ENCODE assay signal across 19 mouse cellular contexts in genomic region chr8:83599814-83600213, GRCm38 (mm10). TPM values are rescaled to one million over a fixed set of nuclear protein-coding genes. Genes with fewer than 3 reads are reported as not detected.
A peak's percentile ranks its signal among the peaks of the same experiment; 100 is the strongest.
DNase-seq lines count a peak whose midpoint lies in the region; ATAC-seq and TF ChIP-seq lines count a peak whose summit lies in the region.
"Had no signal": no experiment of that assay in that cellular context is flagged by ENCODE, and none has a peak within 500 bp of the region (broad histone marks: within the 10 kb centered on the region; RNA-seq: fewer than 3 reads in every experiment).

No protein-coding gene starts in this region.

- no peaks in the 10 kb centered on the region for H3K27me3 ChIP-seq in MEL (ENCODE audit: control insufficient read depth in 1 of 2, insufficient read depth in 2 of 2, low read length in 2 of 2)
- H3K27me3 ChIP-seq in liver, embryonic 13.5 days: no peaks in the 10 kb centered on the region
- no peaks in the 10 kb centered on the region for H3K27me3 ChIP-seq in midbrain, embryonic 15.5 days (replicated peaks)
- H3K27me3 ChIP-seq: kidney, embryonic 15.5 days; lung, embryonic 15.5 days had no signal

- H3K4me2 ChIP-seq in liver, embryonic 13.5 days: peak overlapping the region; percentile 67
- no peak overlapping the region for H3K4me2 ChIP-seq in midbrain, embryonic 15.5 days
- H3K4me2 ChIP-seq: forebrain, embryonic 13.5 days; kidney, embryonic 15.5 days; lung, embryonic 15.5 days; midbrain, embryonic 11.5 days had no signal

- TF ChIP-seq RAD21 in MEL (IDR thresholded peaks at IDR 0.05; ENCODE audit: low read depth, low read length): no peak

- H3K9ac ChIP-seq in MEL (ENCODE audit: control insufficient read depth, low read depth, low read length, poor library complexity, severe bottlenecking): peak overlapping the region; percentile 4; the same call in 1 of the 2 replicates
- H3K9ac ChIP-seq in liver, embryonic 13.5 days: peak overlapping the region; percentile 66
- no peak overlapping the region for H3K9ac ChIP-seq in midbrain, embryonic 15.5 days
- H3K9ac ChIP-seq: forebrain, embryonic 13.5 days; kidney, embryonic 15.5 days; lung, embryonic 15.5 days had no signal

- peak overlapping the region; percentile 62 for H3K27ac ChIP-seq in MEL (ENCODE audit: control insufficient read depth, low read depth, low read length)
- peak overlapping the region; percentile 97 for H3K27ac ChIP-seq in liver, embryonic 13.5 days
- no peak overlapping the region for H3K27ac ChIP-seq in midbrain, embryonic 15.5 days
- H3K27ac ChIP-seq: forebrain, embryonic 13.5 days; heart, embryonic 10.5 days; hindbrain, postnatal 0 days; kidney, embryonic 15.5 days; lung, embryonic 15.5 days; macrophage had no signal

- peaks cover 14 to 23% of the 10 kb centered on the region in 2 experiments for H3K4me1 ChIP-seq in MEL (ENCODE audit: control insufficient read depth in 1 of 2, insufficient read depth in 2 of 2, low read length in 2 of 2)
- peaks cover 83% of the 10 kb centered on the region for H3K4me1 ChIP-seq in liver, embryonic 13.5 days (replicated peaks)
- H3K4me1 ChIP-seq in midbrain, embryonic 15.5 days: peaks cover 6% of the 10 kb centered on the region; the same call in 1 of the 2 replicates
- H3K4me1 ChIP-seq: forebrain, embryonic 13.5 days had no signal

- TF ChIP-seq POLR2A in MEL (IDR thresholded peaks at IDR 0.05; ENCODE audit: control insufficient read depth in 1 of 2, insufficient read depth in 1 of 2, low read depth in 1 of 2, low read length in 2 of 2, poor library complexity in 1 of 2): 0 out of 4 replicates have a peak, but pooled peaks of 1 of the 2 experiments have one; percentile 4

- TF ChIP-seq EP300 in MEL (IDR thresholded peaks at IDR 0.05; ENCODE audit: low read depth in 1 of 2, low read length in 2 of 2): no peak

- H3K4me3 ChIP-seq in MEL (ENCODE audit: control insufficient read depth in 1 of 2, insufficient read depth in 1 of 2, low read depth in 2 of 2, low read length in 2 of 2): no peak overlapping the region
- H3K4me3 ChIP-seq in liver, embryonic 13.5 days (replicated peaks): peak overlapping the region; percentile 18
- no peak overlapping the region for H3K4me3 ChIP-seq in midbrain, embryonic 15.5 days
- H3K4me3 ChIP-seq: forebrain, embryonic 13.5 days; heart, embryonic 10.5 days; kidney, embryonic 15.5 days; lung, embryonic 15.5 days had no signal

- no peaks in the 10 kb centered on the region; the same call in 1 of the 2 replicates for H3K79me2 ChIP-seq in MEL (ENCODE audit: control insufficient read depth, insufficient read depth, low read length, poor library complexity)

- DNase-seq in MEL (ENCODE audit: low read depth, low spot score): peak; percentile 61
- no peak for DNase-seq in liver, embryonic 13.5 days
- DNase-seq in thymus, postnatal 36 days: no peak
- DNase-seq in left cerebral cortex, adult 8-10 months (ENCODE audit: low spot score in 2 of 2): no peak
- DNase-seq: adrenal gland, adult 2 months; cerebellum, adult 11-12 months; cerebellum, postnatal 10 days; heart, postnatal 10 days; kidney, postnatal 36 days had no signal

- H3K36me3 ChIP-seq in MEL (ENCODE audit: control insufficient read depth in 1 of 2, insufficient read depth in 2 of 2, low read length in 2 of 2): peaks cover 0 to 14% of the 10 kb centered on the region in 2 experiments; a peak in 2 of 4 replicates
- peaks cover 4% of the 10 kb centered on the region; the same call in 1 of the 2 replicates for H3K36me3 ChIP-seq in liver, embryonic 13.5 days
- H3K36me3 ChIP-seq in midbrain, embryonic 15.5 days (replicated peaks): no peaks in the 10 kb centered on the region
- H3K36me3 ChIP-seq: heart, embryonic 10.5 days; kidney, embryonic 15.5 days; lung, embryonic 15.5 days had no signal

- TF ChIP-seq CTCF in MEL (IDR thresholded peaks at IDR 0.05 in 2 of 3, conservative IDR thresholded peaks at IDR 0.05 in 1 of 3; ENCODE audit: control insufficient read depth in 1 of 3, insufficient read depth in 1 of 3, low read depth in 2 of 3, low read length in 3 of 3, poor library complexity in 1 of 3, severe bottlenecking in 1 of 3): no peak

- H3K9me3 ChIP-seq in MEL (replicated peaks; ENCODE audit: insufficient read depth, low read length): no peaks in the 10 kb centered on the region
- no peaks in the 10 kb centered on the region for H3K9me3 ChIP-seq in liver, embryonic 13.5 days (replicated peaks)
- H3K9me3 ChIP-seq in midbrain, embryonic 15.5 days: no peaks in the 10 kb centered on the region
- H3K9me3 ChIP-seq: forebrain, embryonic 13.5 days; heart, embryonic 10.5 days; kidney, embryonic 15.5 days; lung, embryonic 15.5 days had no signal

- ATAC-seq in erythroblast, adult 5-6 weeks (replicated peaks; ENCODE audit: low FRiP score, poor library complexity, severe bottlenecking): peak; percentile 44
- ATAC-seq in liver, embryonic 13.5 days (ENCODE audit: low read depth): peak; percentile 52
- peak; percentile 55 for ATAC-seq in megakaryocyte-erythroid progenitor cell, adult 5-6 weeks (replicated peaks; ENCODE audit: low FRiP score, low TSS enrichment, poor library complexity, severe bottlenecking)
- ATAC-seq in midbrain, embryonic 15.5 days (replicated peaks): no peak
- ATAC-seq: forebrain, embryonic 13.5 days; hindbrain, postnatal 0 days had no signal

TF ChIP-seq in MEL, 35 proteins besides CTCF, POLR2A, EP300 and RAD21 (continues in another document):
- TF ChIP-seq NRF1 (IDR thresholded peaks at IDR 0.05; ENCODE audit: insufficient read depth, low read depth, low read length, poor library complexity, severe bottlenecking) (no peak), TAL1 (IDR thresholded peaks at IDR 0.05; ENCODE audit: low read length) (no peak), TCF12 (IDR thresholded peaks at IDR 0.05; ENCODE audit: low read depth, low read length) (0 out of 2 replicates have a peak, but pooled peaks have one; percentile 31), TBP (IDR thresholded peaks at IDR 0.05; ENCODE audit: low read depth, low read length) (peak; percentile 27; the same call in 1 of the 2 replicates), GATA1 (IDR thresholded peaks at IDR 0.05; ENCODE audit: low read depth, low read length) (peak; percentile 31; the same call in 1 of the 2 replicates), NELFE (IDR thresholded peaks at IDR 0.05; ENCODE audit: low read depth, low read length) (no peak)

RNA-seq across cellular contexts. Expression of gene Tecr, which starts 8.0 kb away (rescaled TPM):
- 74.2 and 78.0 TPM in 2 replicates for total RNA-seq in MEL (2012; rRNA removed)
- polyA plus RNA-seq in MEL (2012; ENCODE audit: insufficient read depth in 1 of 2, insufficient read length in 2 of 2, low read depth in 1 of 2, low replicate concordance in 2 of 2, missing spikeins in 1 of 2): 100 to 1,000 TPM in 1 of 2 experiments, not detected in 1; 229 TPM
- total RNA-seq in erythroblast, adult 5-6 weeks (2015; ENCODE audit: low replicate concordance): 130 and 150 TPM in 2 replicates
- total RNA-seq in erythroblast, adult 5-6 weeks (2017; ENCODE audit: low replicate concordance): 47.5 and 77.4 TPM in 2 replicates
- 334 and 348 TPM in 2 replicates for polyA plus RNA-seq in liver, embryonic 13.5 days (2015; fragmentation: Nextera tagmentation; extraction: Ambion mirVana)
- total RNA-seq in megakaryocyte-erythroid progenitor cell, adult 5-6 weeks (2014; fragmentation: Nextera tagmentation): 304 and 466 TPM in 2 replicates
- 230 and 318 TPM in 2 replicates for total RNA-seq in megakaryocyte-erythroid progenitor cell, adult 5-6 weeks (2017)
- 1,118 and 1,124 TPM in 2 replicates for polyA plus RNA-seq in midbrain, embryonic 15.5 days (2015; fragmentation: Nextera tagmentation; extraction: Ambion mirVana)
- 100 to 1,000 TPM; 638 to 678 (median 672) TPM for total RNA-seq in left cerebral cortex, adult 8-10 months (2022)

RNA-seq across cellular contexts. Expression of gene Dnajb1, which starts 8.2 kb away (rescaled TPM):
- total RNA-seq in MEL (2012; rRNA removed): 38.2 and 43.2 TPM in 2 replicates
- polyA plus RNA-seq in MEL (2012; ENCODE audit: insufficient read depth in 1 of 2, insufficient read length in 2 of 2, low read depth in 1 of 2, low replicate concordance in 2 of 2, missing spikeins in 1 of 2): 10 to 100 TPM in 1 of 2 experiments, not detected in 1; 56.6 TPM
- total RNA-seq in erythroblast, adult 5-6 weeks (2015; ENCODE audit: low replicate concordance): 12.9 and 25.7 TPM in 2 replicates
- 15.6 and 19.5 TPM in 2 replicates for total RNA-seq in erythroblast, adult 5-6 weeks (2017; ENCODE audit: low replicate concordance)
- 54.5 and 59.6 TPM in 2 replicates for polyA plus RNA-seq in liver, embryonic 13.5 days (2015; fragmentation: Nextera tagmentation; extraction: Ambion mirVana)
- total RNA-seq in megakaryocyte-erythroid progenitor cell, adult 5-6 weeks (2014; fragmentation: Nextera tagmentation): 49.7 and 52.6 TPM in 2 replicates
- 50.2 and 63.1 TPM in 2 replicates for total RNA-seq in megakaryocyte-erythroid progenitor cell, adult 5-6 weeks (2017)
- polyA plus RNA-seq in midbrain, embryonic 15.5 days (2015; fragmentation: Nextera tagmentation; extraction: Ambion mirVana): 65.2 and 65.5 TPM in 2 replicates
- total RNA-seq in left cerebral cortex, adult 8-10 months (2022): 10 to 100 TPM; 44.9 to 46.9 (median 45.6) TPM

RNA-seq across cellular contexts. Expression of gene Ndufb7, which starts 33.3 kb away (rescaled TPM):
- 306 and 311 TPM in 2 replicates for total RNA-seq in MEL (2012; rRNA removed)
- polyA plus RNA-seq in MEL (2012; ENCODE audit: insufficient read depth in 1 of 2, insufficient read length in 2 of 2, low read depth in 1 of 2, low replicate concordance in 2 of 2, missing spikeins in 1 of 2): 100 to 1,000 TPM in 1 of 2 experiments, not detected in 1; 194 TPM
- 49.8 and 57.9 TPM in 2 replicates for total RNA-seq in erythroblast, adult 5-6 weeks (2015; ENCODE audit: low replicate concordance)
- total RNA-seq in erythroblast, adult 5-6 weeks (2017; ENCODE audit: low replicate concordance): 59.0 and 89.2 TPM in 2 replicates
- 268 and 288 TPM in 2 replicates for polyA plus RNA-seq in liver, embryonic 13.5 days (2015; fragmentation: Nextera tagmentation; extraction: Ambion mirVana)
- total RNA-seq in megakaryocyte-erythroid progenitor cell, adult 5-6 weeks (2014; fragmentation: Nextera tagmentation): 199 and 204 TPM in 2 replicates
- total RNA-seq in megakaryocyte-erythroid progenitor cell, adult 5-6 weeks (2017): 173 and 183 TPM in 2 replicates
- 336 and 348 TPM in 2 replicates for polyA plus RNA-seq in midbrain, embryonic 15.5 days (2015; fragmentation: Nextera tagmentation; extraction: Ambion mirVana)
- 100 to 1,000 TPM; 115 to 152 (median 134) TPM for total RNA-seq in left cerebral cortex, adult 8-10 months (2022)

RNA-seq across cellular contexts. Expression of gene Gipc1, which starts 52.7 kb away (rescaled TPM):
- 34.3 and 38.6 TPM in 2 replicates for total RNA-seq in MEL (2012; rRNA removed)
- 10 to 100 TPM in 1 of 2 experiments, not detected in 1; 70.7 TPM for polyA plus RNA-seq in MEL (2012; ENCODE audit: insufficient read depth in 1 of 2, insufficient read length in 2 of 2, low read depth in 1 of 2, low replicate concordance in 2 of 2, missing spikeins in 1 of 2)
- total RNA-seq in erythroblast, adult 5-6 weeks (2015; ENCODE audit: low replicate concordance): 4.4 and 16.7 TPM in 2 replicates
- total RNA-seq in erythroblast, adult 5-6 weeks (2017; ENCODE audit: low replicate concordance): 5.2 and 8.6 TPM in 2 replicates
- polyA plus RNA-seq in liver, embryonic 13.5 days (2015; fragmentation: Nextera tagmentation; extraction: Ambion mirVana): 61.3 and 64.3 TPM in 2 replicates
- 15.6 and 31.4 TPM in 2 replicates for total RNA-seq in megakaryocyte-erythroid progenitor cell, adult 5-6 weeks (2014; fragmentation: Nextera tagmentation)
- total RNA-seq in megakaryocyte-erythroid progenitor cell, adult 5-6 weeks (2017): 6.5 and 6.9 TPM in 2 replicates
- polyA plus RNA-seq in midbrain, embryonic 15.5 days (2015; fragmentation: Nextera tagmentation; extraction: Ambion mirVana): 128 and 132 TPM in 2 replicates
- total RNA-seq in left cerebral cortex, adult 8-10 months (2022): 10 to 100 TPM; 72.9 to 74.5 (median 74.3) TPM
